Mouse (Mus musculus) lung, postnatal 14 days (tissue): Measurements from ENCODE around the gene Syt3.

ENCODE experiments used
- DNase-seq: peaks from one replicate; pipeline ENCODE4 v3.0.0; 2021

The Syt3 gene

DNA sequence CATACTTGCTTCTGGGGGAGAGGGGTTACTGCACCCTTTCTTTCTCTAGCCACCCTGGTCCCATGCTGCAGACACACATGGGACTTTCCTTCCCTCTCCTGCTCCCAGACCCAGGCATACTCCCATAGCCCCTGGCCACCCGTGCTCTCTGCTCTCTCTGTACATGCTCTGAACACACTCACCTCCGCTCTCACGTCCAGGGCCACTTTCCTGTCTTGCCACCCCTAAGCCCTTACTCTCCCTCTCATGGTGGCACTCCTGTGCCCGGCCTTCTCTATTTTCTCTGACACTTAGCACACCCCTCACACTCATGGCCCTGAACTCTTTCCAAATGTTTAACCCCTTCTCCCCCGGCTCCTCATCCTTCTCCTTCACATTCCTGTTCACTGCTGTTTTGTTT is 25.9 kb upstream of the Syt3 start:
- peak; percentile 37 for DNase-seq

DNA sequence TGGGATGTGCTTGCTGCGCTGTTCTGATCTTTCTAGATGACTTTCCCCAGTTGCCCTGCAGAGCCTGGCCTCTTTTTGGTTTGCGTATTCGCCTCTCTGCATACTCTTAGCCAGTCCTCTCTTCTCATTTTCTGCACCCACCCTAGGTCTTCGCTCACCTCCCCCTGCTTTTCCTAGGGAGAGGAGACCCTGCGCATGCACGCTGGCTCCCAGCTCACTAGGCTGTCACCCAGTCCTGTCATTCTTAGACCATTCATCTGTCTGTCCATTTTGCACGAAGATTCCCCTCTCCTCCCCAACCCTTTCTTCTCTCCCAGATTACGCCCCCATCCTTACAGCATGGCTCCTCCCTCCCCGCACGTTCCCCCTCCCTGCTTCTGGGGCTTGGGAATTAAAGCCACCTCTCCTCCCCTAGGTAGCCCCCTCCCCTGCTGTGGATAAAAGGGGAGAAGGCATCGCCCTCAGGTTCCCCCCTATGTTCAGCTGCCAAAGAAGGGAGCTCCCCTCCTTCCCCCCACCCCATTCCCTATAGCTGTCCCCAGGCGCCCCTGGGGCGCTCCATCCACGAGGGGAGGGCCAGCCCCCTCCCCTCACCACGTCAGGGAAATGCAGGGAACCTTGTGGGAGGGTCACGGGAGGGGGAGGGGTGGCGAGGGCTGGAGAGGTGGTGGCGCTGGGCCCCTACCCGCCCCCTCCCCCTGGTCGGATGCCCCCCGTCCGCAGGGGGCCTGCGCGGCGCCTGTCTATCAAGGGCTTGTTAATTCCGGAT is 24.8 kb upstream of the Syt3 start:
- DNase-seq: no peak

DNA sequence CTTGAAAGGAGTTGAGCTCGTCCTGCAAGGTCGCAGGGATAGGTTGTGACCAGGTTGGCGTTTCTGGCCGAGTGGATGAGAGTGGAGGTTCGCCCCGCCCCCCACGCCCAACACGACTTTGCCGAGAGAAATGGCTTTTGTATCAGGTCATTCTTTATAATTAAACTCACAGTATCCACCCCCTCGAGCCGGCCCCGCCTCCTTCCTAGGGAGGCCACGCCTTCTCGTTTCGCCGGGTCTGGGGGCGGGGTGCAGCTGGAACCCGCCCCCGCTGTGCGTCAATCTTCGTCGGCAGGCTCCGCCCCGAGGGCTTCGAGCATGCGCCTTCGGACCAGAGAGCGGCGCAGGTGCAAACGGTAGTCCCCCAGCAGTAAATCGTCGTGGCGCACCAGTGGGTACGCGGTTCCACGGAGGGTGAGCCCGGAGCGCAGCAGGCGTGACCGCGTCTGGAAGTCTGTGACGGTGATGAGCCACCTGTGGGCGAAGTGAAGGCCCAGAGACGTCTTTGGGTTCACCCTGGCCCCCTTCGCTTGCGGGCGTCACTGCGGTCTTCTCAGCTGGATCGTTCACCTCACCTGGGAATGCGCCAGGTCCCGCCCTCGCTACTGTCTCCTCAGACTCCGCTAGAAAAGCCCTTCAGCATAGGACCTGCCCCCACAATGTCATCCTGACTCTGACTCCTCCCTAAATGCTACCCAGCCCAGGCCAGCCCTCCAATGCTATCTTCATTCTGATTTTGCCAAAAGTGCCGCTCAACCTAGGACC is 23.8 kb upstream of the Syt3 start:
- peak; percentile 92 for DNase-seq

DNA sequence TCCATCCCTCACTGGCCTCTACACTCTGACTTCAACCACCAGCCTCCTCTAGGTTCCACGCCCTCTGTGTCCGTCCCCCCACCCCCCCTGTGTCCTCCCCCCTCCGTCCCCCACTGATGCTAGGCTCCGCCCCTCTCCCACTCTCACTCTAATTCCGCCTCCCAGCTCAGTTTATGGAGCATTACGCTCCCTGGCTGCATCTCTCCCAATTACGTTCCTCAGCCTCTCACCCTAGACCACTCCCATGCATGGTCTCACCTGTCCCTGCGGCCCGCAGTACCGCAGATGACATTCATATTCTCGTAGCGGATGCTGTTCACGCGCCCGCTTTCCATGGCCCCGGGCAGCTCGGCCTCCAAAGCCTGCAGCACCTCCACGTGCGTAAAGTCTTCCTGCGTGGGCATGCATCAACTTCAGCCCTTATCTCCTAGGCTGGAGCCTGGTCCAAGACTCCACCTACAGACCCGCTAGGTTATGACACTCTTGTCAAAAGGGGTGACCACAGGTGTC is 23.1 kb upstream of the Syt3 start:
- DNase-seq: no peak

- DNase-seq: no peak
Measured at GRCm38 (mm10) chr7:44372678-44373077, 11.2 kb upstream of the Syt3 start.

DNA sequence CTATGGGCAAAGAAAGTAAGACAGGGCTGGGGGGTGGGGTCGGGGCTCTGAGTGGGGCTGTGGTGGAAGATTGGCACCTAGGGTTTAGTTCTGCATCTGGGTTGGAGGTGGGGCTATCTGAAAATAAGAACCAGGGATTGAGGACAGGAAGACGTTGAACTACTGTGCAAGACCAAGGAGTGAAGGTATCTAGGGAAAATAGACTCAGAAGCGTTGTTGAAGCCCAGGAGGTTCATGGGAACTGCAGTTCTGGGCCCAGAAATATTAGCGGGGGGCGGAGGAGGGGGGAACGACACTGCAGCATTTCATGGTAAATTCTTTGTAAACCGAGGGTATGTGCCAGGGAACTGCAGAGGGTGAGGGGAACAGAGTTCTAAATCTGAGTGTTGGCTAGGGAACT is 10.4 kb upstream of the Syt3 start:
- DNase-seq: no peak

- peak; percentile 80 for DNase-seq
Measured at GRCm38 (mm10) chr7:44373889-44374652, 9.8 kb upstream of the Syt3 start.

GRCm38 (mm10) chr7:44374756-44375155 is 9.1 kb upstream of the Syt3 start:
- DNase-seq: no peak

GRCm38 (mm10) chr7:44375207-44375606 is 8.7 kb upstream of the Syt3 start:
- DNase-seq: no peak

GRCm38 (mm10) chr7:44375793-44376192 is 8.1 kb upstream of the Syt3 start:
- no peak for DNase-seq

DNA sequence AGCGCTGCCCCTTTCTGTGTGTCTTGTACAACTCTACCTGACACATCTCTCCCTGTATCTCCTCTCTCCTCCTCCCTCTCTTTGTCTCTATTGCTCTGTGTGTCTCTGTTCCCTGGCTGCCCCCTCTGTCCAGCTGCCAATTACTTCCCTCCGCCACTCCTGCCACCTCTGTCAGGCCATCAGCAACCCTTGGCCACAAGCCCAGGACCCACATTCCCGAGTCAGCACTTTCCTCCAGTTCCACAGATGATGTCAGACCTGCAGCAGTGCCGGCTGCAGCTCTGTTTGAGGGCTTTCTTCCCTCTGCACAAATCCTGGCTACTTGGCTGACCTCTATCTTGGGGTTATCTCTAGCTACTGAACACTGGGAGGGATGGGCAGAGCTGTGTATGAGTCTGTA is 5.6 kb upstream of the Syt3 start:
- DNase-seq: peak; percentile 46

DNA sequence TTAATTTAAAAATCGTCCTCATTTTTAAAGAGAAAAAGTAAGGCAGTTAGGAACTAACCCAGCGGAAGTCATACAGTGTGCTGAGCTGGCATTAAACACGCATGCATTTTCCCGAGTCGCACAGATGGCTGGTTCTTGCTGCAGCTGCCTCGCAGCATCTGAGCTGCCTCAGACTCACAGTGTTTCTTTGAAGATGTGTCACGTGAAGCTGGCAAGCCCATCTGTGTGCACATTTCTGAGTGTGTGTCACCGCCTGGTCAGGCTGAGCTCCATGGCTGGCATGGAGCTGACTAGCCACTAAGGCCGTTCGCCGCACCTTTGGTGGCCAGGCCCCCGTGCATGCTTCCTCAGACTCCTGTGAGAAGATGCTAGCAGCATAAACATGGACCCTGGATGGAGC is 1.4 kb upstream of the Syt3 start:
- no peak for DNase-seq

DNA sequence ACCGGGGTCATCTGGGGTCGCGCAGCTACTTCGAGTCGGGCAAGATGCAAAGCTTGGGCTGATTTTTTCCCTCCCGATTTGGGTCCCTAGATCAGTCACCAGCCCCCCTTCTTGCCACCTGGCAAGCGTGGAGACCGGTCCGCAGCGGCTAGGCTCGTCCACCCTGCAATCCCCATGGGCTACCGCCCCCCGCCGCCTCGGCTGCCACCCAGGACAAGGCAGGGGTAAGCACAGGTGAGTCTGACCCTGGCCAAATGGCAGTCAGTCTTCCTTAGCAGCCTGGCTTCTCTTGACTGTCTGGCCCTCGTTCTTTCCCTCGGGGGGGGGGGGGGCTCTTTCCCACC is 786 bp downstream of the Syt3 start:
- DNase-seq: no peak

DNA sequence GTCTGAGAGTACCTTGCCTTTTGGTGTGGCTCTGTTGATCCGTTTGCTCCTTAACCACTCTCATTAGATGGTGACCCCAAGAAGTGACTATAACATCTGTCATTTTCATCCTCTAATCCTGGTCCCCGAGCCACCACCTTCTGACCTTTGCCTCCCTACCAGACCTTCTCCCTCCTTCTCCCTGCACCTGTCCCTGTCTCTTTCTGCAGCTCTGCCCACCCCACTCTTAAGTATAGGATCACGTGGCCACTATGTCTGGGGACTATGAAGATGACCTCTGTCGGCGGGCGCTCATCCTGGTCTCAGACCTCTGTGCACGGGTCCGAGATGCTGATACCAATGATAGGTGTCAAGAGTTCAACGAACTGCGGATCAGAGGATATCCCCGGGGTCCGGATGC is 1.8 kb downstream of the Syt3 start, which contains the start of gene 1700008O03Rik:
Gene 1700008O03Rik, minus strand, starts transcription at position 101 of the 400 bp plus-strand sequence.
- no peak for DNase-seq

DNA sequence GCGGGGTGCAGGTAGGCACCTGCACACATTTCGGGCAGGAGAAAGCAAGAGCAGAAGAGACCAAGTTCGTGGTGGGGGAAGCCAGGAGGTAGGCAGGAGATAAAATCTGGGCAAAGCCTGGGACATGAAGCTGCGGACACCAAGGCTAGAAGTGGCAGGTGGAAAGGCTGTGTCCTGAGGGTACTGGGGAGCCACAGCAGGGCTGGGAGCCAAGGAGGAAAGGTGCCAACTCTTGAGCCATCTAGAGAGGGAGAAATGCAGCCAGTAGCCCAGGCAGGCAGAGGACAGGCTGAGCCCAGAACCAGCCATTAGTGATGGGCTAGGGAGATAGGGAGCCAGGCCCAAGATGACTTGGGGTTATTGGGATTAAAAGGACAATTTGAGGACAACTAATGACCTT is 7.9 kb downstream of the Syt3 start:
- no peak for DNase-seq

DNA sequence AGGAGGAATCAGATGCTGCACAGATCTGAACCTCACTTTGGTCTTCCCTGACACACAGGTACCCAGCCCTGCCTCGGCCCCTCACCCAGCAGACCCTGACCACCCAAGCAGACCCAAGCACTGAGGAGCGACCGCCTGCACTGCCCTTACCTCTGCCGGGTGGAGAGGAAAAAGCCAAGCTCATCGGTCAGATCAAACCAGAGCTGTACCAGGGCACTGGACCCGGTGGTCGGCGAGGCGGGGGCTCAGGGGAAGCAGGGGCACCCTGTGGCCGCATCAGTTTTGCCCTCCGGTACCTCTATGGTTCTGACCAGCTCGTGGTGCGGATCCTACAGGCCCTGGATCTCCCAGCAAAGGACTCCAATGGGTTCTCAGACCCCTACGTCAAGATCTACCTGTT is 8.4 kb downstream of the Syt3 start:
- no peak for DNase-seq

DNA sequence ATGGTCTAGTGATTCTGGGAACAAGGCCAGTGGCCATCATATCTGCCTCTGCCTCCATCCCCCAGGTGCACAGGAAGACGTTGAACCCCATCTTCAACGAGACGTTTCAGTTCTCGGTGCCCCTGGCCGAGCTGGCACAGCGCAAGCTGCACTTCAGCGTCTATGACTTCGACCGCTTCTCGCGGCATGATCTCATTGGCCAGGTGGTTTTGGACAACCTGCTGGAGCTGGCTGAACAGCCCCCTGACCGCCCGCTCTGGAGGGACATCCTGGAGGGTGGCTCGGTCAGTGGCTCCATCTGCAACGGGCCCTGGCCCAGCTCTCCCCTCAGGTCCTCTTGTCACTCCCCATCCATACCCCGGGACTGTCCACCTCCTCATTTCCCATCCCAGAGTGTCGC is 9.4 kb downstream of the Syt3 start:
- DNase-seq: no peak

GRCm38 (mm10) chr7:44398570-44398969 is 14.7 kb downstream of the Syt3 start:
- peak; percentile 56 for DNase-seq

- no peak for DNase-seq
Measured at GRCm38 (mm10) chr7:44401673-44402072, 17.8 kb downstream of the Syt3 start.

- peak; percentile 88 for DNase-seq
Measured at GRCm38 (mm10) chr7:44405346-44406014, 21.6 kb downstream of the Syt3 start.

- DNase-seq: no peak
Measured at GRCm38 (mm10) chr7:44406015-44406355, 22.1 kb downstream of the Syt3 start.

GRCm38 (mm10) chr7:44411144-44411543 is 27.2 kb downstream of the Syt3 start:
- no peak for DNase-seq

GRCm38 (mm10) chr7:44413307-44413706 is 29.4 kb downstream of the Syt3 start:
- peak; percentile 23 for DNase-seq
